Mouse (Mus musculus) WW6 (cell line): ENCODE data around the gene Tchhl1.

Experiments
- DNase-seq: peaks from one replicate; pipeline ENCODE4 v3.0.0-alpha.2; 2013; ENCODE audit warnings: low read depth, low spot score

Tchhl1 gene

DNA sequence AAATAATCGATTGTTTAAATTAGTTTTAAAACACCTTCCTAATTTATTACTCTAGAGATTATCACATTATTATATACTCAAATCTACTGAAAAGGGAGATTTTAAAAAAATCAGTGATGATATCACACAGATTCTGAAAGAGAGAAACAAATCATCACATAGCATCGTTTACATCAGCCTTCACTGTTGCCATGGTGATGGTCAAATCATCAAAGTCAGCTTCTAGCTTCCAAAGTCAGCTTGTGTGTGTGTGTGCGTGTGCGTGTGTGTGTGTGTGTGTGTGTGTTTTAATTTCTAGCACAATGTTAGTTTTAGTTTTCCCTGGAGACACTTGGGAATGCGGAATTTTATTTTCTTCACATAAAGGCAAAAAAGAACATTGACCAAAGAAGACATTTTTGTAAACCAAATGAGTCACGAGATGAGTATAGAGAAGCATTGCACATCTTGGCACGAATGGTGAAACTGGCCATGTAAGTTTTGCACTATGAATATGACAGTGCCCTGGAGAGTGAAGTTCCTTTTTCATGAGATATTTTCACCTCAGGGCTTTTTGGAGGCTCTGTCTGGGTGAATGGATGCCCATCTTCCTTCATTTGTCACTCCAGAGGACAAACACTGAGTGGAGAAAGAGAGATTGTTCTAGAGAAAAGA, 36.1 kb downstream of the Tchhl1 start:
- DNase-seq, result no peak

DNA sequence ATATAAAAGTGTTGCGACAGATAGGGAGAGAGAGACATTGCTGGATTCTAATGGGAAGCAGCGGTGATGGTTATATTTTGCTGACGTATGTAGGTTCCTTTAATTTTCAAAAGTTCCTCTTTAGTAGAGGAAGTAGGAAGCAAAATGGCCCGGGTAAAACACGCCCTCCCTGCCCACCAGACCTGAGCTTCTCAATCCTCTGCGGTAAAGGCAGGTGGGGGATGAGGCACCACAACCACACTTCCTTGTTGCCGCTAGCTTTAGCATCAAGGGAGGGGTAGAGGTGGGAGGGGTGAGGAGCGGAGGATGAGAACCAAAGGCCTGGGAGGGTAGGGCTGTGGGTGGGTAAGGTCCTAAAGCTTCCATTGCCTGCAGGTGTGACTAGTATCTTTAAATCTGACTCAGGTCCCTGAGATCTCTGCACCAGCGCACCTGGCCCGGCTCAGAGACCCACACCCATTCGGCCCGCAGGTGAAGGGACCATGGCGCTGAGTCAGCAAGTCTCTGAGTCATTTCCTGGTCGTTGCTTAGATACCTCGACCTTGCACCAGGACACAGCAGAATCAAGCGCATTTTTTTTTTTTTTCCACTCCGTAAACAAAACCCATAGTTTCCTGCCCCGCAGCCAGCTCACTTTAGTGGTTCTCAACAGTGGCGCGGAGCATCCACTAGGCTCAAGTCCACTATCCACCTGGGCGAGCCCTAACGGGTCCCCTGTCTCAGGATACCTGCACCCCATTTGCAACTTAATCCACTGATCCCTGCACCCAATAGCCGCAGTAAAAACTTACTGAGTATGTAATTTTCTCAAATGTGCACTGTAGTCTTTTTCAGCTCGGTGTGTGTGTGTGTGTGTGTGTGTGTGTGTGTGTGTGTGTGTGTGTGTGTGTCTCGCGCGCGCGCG, 37.7 kb downstream of the Tchhl1 start:
- DNase-seq, result peak; percentile 38

DNA sequence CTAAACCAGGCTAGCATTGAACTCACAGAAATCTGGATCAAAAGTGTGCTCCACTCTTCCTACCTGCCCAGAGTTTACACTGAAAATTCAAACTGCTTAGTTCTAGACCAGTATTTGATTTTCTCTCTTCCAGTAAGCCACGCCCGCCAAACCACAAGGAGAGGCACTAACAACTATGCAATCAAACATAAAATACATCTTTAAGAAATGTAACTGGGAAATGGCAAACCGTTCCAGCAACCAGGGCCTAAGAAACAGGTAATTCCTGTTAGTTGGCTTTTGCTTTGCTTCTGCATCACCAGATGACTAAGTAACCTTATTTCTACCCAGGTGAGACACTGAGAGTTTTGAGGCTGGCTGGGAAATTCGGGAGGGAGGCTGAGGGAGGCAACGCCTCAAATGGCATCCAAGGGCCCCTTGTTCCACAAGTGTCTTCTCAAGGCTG, 38.3 kb downstream of the Tchhl1 start:
- no peak for DNase-seq

DNA sequence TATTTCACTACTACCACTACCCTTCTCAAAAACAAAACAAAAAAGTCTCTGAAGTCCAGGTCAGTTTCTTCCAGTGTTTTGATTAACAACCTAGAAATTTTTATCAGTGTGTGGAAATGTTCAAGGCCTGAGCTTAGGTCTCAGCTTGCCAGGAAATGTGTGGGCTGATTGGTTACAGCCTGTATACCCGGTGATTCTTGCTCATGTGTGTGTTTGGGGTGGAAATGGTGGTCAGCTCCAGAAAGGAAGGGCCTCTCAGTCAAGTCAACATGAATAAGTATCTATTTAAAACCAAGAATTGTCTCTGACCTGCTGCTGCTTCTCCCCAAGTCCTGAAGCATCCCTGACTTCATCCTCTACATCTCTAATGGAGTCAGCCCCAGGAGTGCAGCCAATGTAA, 40.7 kb downstream of the Tchhl1 start:
- no peak for DNase-seq

DNA sequence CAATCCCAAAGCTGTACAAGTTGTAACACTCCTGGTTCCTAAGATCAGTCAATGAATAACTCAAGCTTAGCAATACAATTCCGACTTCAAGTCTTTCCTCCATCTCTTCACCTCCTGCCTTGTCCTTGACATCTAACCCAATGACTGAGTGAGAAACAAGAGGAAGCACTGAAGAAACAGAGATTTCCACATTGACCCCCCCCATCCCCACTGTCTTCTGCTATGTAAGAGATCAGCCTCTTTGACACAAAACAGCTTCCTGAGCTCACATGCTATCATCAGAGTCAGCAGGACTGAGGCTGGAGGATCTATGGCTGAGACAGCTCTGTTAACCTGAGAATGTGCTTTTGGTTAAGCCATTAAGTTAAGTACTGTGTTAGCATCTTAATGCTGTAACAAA, 42.5 kb downstream of the Tchhl1 start:
- no peak for DNase-seq

DNA sequence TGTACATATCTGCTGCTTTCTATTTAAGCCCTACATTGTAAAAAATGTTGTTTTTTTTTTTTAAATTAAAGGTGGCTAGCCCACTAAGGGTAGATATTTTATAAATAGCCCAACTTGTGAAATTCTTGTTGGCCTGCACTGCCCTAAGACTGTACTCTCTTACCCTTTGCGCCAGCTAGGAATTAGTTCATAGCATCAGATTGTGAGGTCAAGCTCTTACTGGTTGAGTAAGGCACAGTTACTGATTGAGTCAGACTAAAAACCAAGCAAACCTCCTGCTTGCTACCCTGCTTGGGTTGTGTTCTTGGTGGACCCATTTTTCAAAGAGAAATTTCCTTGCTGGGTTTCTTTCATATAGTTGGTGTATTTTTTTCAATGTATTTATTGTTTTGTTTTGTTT, 43.2 kb downstream of the Tchhl1 start:
- DNase-seq, result no peak

DNA sequence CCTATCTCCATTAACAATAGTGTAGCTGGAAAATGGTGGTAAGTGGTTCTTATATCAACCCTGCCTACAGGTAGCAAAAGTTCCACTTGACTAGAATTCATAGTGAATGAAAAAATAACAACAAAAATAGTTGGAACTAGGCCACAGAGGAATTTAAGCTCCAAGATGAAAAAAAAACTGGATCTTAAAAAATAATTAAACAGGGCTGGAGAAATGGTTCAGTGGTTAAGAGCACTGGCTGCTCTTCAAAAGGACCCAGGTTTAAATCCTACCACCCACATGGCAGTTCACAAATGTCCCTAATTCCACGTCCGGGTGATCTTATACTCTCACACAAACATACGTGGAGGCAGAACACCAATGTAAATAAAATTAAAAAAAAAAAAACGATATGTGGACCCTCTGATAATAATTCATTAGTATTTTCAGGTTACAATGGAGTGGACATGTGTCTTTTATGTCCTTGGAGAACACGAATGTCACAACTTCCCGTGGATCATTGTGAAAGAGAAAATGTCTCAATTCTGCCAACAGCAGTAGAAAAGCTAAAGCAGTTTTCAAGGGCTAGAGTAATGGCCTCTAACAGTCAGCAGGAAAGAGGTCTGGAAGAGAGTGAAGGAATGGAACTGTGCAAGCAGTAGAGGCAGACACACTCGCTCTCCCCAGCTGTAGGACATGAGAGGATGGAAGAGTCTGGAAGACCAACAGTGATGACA, 44.0 kb downstream of the Tchhl1 start:
- no peak for DNase-seq

DNA sequence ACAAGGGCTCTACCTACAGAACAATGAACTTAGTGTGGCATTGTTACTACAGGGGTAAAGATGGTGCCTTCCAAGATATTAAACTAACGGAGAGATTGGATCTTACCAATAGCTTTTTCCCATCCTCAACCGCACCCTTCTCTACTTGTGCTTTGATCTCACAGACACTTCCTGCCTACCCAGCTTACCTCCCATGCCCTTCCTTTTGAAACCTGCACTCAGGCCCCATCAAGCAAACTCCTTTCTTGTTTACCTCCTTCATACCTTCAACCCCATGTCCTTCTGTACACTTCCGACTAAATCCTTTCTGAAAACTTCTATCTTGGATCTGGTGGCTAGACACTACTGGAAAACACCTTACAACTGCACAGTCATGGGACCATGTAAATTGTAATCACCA, 46.1 kb downstream of the Tchhl1 start:
- no peak for DNase-seq

DNA sequence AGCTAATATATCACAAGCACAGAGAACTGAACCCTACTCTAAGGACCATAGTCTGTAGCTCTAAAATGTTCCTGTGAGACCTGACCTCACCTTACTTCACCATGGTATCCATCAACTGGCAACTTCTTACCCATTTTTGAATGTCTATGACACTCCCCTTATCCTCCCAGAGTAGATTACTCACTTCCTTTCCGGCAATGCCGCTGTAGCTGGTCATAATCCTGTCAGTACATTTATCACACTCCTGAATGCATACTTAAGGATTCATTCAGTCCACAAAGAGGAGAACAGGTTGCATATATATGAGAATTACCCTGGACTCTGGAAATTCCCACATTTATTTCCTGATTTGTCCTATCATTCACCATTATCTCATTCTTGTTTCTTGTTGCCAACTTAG, 48.8 kb downstream of the Tchhl1 start:
- no peak for DNase-seq

DNA sequence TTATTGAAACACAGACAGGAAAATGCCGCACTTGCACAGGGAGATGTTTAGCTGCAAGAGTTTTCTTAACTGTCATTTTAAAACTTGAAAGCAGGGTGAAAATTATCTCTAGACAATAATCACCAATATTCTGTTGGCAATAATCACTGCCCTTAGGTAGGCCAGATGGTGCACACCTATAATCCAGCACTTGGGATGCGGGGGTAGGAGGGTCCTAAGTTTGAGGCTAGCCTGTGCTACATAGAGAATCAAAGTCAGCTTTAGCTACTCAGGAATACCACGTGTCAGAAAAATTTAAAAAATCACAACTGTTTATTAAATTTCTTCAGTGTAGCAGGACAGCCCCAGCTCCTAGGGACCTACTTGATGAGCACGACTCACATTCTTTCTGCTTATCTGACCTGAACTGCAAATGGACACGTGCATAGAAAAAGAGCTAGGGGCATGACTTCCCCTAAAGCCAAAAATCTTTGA, 51.3 kb downstream of the Tchhl1 start:
- no peak for DNase-seq

DNA sequence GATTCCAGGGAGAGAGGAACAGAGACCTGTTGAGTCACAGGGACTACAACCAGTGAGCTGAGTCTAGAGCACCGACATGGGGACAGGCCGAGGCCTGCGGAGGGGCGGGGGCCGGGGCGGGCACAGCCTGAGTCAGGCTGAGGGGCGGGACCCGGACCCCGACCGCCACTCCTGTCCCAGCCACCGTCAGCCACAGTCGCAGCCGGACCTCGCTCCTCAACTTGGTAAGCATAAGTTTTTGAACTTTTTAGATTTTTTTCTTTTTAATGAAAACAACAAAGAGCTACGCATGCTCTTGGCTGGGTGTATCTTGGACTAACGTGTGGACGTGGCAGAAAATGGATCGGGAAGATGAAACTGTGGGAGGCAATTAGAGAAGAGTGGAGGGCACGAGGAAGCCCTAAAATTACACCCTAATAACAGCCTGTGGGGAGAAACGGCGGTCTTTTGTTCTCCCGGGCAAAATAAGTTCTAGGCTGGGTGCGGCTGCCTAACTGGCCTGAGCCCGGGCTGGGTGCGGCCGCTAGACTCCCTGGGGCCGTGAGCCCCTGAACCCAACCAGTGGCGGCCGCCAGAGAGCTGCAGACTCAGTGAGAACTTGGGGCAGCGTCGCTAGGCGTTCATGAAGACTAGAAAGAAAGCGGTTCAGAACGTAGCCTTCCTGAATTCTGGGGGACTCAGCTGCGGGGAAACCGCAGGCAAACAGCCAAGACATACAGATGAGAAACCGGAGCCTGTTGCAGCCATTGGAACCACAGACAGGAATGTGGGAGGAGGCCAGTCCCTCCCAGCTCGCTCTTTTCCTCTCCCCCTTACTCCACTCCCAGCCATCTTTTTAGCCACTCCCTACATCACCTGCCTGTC, 52.0 kb downstream of the Tchhl1 start, which contains the start of gene S100a11:
Gene S100a11, plus strand, starts transcription at position 159 of the 864 bp plus-strand sequence.
- DNase-seq, result peak; percentile 49
